Mouse (Mus musculus) limb, embryonic 13.5 days (tissue): ENCODE data around the gene Nme9. TPM values are rescaled to one million over a fixed set of nuclear protein-coding genes. Genes with fewer than 3 reads are reported as not detected.

Experiments used
- ATAC-seq: fragments of 200-750 bp; cut with Nextera tagmentation; 2 replicates; pipeline ENCODE4 v1.8.0; 2017; ENCODE audit warnings: low read depth, moderate number of reproducible peaks, moderate TSS enrichment; ENCODE audit not compliant: low FRiP score
- H3K27ac ChIP-seq: fragments of 300-500 bp; sonication (generic); 2 replicates; pipeline ENCODE4 v1.5.1; 2015; ENCODE audit warnings: inconsistent platforms, mild to moderate bottlenecking, moderate library complexity
- H3K27me3 ChIP-seq: fragments of 300-500 bp; sonication (generic); 2 replicates; pipeline ENCODE4 v1.6.1; 2015; ENCODE audit warnings: mild to moderate bottlenecking, inconsistent platforms
- H3K36me3 ChIP-seq: fragments of 300-500 bp; sonication (generic); 2 replicates; pipeline ENCODE4 v1.6.1; 2015; ENCODE audit warnings: inconsistent platforms, mild to moderate bottlenecking, moderate library complexity
- H3K4me1 ChIP-seq: fragments of 300-500 bp; sonication (generic); 2 replicates; pipeline ENCODE4 v1.6.1; 2015; ENCODE audit warnings: inconsistent platforms
- H3K4me2 ChIP-seq: fragments of 300-500 bp; sonication (generic); replicated peaks from 2 replicates; pipeline ENCODE4 v1.6.1; 2015; ENCODE audit warnings: inconsistent platforms, mild to moderate bottlenecking, moderate library complexity
- H3K4me3 ChIP-seq: fragments of 300-500 bp; sonication (generic); 2 replicates; pipeline ENCODE4 v1.5.1; 2015; ENCODE audit warnings: moderate library complexity, mild to moderate bottlenecking, inconsistent platforms
- H3K9ac ChIP-seq: fragments of 300-500 bp; sonication (generic); 2 replicates; pipeline ENCODE4 v1.6.1; 2015; ENCODE audit warnings: mild to moderate bottlenecking, inconsistent platforms
- H3K9me3 ChIP-seq: fragments of 300-500 bp; sonication (generic); 2 replicates; pipeline ENCODE4 v1.6.1; 2016; ENCODE audit warnings: inconsistent platforms
- WGBS: fragments of 180-500 bp; shearing (Covaris S2); methylation state at CpG from one replicate; pipeline ENCODE4 v1.1.7; 2015; 5-methylcytosine and 5-hydroxymethylcytosine counted together
- polyA plus RNA-seq: library from polyadenylated mRNA; unstranded; fragments of >200 nt; fragmentation: Nextera tagmentation; extraction: Ambion mirVana; gene quantifications from 2 replicates; pipeline ENCODE4 v1.2.1, GENCODE M21; 2015

The Nme9 gene
- polyA plus RNA-seq, 1 experiment from 2014 or later: not detected

DNA sequence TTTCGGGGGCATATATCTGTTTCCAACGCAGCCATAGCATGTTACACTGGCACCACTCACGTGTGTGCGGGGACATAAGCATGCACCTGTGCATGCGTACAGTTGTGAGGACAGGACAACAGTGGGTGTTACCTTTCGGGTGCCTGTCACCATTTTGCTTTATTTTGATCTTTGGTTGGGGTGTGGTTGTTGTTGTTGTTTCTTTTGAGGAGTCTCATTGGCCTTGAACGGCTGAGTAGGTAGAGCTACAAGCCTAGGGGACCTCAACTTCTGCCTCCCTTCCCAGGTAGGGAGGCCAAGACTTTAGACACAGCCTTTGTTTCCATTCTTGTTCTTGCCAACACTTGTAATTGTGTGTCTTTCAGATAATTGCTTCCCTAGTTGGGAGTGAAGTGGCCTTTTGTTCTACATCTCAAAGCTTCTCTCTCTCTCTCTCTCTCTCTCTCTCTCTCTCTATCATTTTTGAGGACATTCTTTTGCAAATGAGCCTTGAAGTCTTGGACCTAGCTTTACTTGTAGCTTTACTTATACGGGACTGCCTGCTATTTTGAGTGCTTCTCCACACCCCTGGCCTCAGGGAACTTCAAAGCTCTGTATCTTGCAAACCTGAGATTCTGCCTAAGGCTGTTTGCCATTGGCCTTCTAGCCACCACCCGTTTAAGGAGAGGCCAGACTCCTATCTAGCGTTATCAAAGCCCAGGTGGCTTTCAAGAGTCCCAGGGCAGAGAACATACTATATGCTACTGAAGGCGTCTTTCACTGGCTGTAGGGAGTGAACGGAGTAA is 13.3 kb upstream of the Nme9 start:
- no peak for ATAC-seq
- no peaks in the 10 kb centered on the region for H3K9me3 ChIP-seq
- WGBS: 78% methylated on average over 12 of the region's 12 CpGs
- H3K4me1 ChIP-seq: peaks cover 34% of the 10 kb centered on the region
- peaks cover 27% of the 10 kb centered on the region for H3K27me3 ChIP-seq
- H3K27ac ChIP-seq: no peak overlapping the region
- H3K4me3 ChIP-seq: no peak overlapping the region
- no peak overlapping the region for H3K9ac ChIP-seq
- no peaks in the 10 kb centered on the region for H3K36me3 ChIP-seq
- peak overlapping the region; percentile 89; the same call in 1 of the 2 replicates for H3K4me2 ChIP-seq

DNA sequence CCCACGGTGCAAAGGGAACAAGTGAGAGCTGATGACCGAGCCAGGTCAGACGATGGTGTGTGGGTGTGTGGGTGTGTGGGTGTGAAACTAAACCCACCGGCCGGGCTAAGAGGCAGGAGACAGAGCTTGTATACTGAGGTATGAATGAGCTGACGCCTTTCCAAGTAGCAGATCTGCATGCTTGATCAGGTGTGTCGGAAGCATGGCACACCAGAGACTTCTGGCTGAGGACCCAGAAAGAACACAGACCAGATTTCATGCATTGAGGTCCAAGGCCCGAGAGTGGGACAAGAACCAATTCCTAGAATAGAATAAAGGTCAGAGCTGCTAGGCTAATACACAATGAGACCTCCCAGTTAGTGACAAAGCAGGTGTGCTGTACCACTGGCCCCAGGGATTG is 12.2 kb upstream of the Nme9 start:
- no peak overlapping the region for H3K27ac ChIP-seq
- no peak overlapping the region for H3K4me2 ChIP-seq
- WGBS: 76% methylated on average over 8 of the region's 8 CpGs

GRCm38 (mm10) chr9:99440941-99441340 is 10.3 kb upstream of the Nme9 start:
- no peak overlapping the region for H3K27ac ChIP-seq
- no peaks in the 10 kb centered on the region for H3K9me3 ChIP-seq
- H3K4me3 ChIP-seq: no peak overlapping the region
- no peak overlapping the region for H3K4me2 ChIP-seq
- peaks cover 29% of the 10 kb centered on the region for H3K27me3 ChIP-seq
- WGBS: 69% methylated on average over 5 of the region's 5 CpGs
- no peak for ATAC-seq
- no peak overlapping the region for H3K9ac ChIP-seq
- peaks cover 13% of the 10 kb centered on the region for H3K4me1 ChIP-seq
- no peaks in the 10 kb centered on the region for H3K36me3 ChIP-seq

More for the DNA sequence above, 12.2 kb upstream of the Nme9 start:
- ATAC-seq: no peak
- Histone ChIP-seq H3K9me3 (no peaks in the 10 kb centered on the region), H3K9ac (no peak overlapping the region), H3K4me1 (peaks cover 24% of the 10 kb centered on the region), H3K36me3 (no peaks in the 10 kb centered on the region), H3K27me3 (peaks cover 27% of the 10 kb centered on the region), H3K4me3 (no peak overlapping the region)

DNA sequence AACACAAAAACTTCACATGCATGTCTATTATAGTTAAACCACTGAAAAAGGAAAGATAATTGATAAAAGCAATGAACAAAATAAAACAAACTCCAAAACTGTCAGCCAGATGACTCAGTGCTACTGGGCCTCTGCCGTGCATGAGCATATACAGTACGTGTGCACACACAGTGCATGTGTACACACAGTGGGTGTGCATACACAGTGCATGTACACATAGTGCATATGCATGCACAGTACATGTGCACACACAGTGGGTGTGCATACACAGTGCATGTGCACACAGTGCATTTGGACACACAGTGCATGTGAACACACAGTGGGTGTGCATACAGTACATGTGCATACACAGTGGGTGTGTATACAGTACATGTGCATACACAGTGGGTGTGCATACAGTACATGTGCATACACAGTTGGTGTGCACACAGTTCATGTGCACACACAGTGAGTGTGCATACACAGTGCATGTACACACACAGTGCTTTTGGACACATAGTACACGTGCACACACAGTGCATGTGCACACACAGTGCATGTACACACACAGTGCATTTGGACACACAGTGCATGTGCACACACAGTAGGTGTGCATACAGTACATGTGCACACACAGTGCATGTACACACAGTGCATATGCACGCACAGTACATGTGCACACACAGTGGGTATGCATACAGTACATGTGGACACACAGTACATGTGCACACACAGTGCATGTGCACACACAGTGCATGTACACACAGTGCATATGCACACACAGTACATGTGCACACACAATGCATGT is 9.4 kb upstream of the Nme9 start:
- Histone ChIP-seq H3K27me3 (peaks cover 29% of the 10 kb centered on the region), H3K36me3 (no peaks in the 10 kb centered on the region), H3K4me1 (peaks cover 13% of the 10 kb centered on the region), H3K27ac (no peak overlapping the region), H3K4me3 (no peak overlapping the region), H3K9me3 (no peaks in the 10 kb centered on the region), H3K9ac (no peak overlapping the region), H3K4me2 (no peak overlapping the region)
- WGBS: 88% methylated on average over 4 of the region's 4 CpGs
- no peak for ATAC-seq

- no peak overlapping the region for H3K4me2 ChIP-seq
- H3K9ac ChIP-seq: no peak overlapping the region
- H3K36me3 ChIP-seq: no peaks in the 10 kb centered on the region
- 30% methylated on average over 8 of the region's 8 CpGs for WGBS
- H3K27ac ChIP-seq: no peak overlapping the region
- no peak overlapping the region for H3K4me3 ChIP-seq
- H3K4me1 ChIP-seq: peaks cover 6% of the 10 kb centered on the region; the same call in 1 of the 2 replicates
- no peak for ATAC-seq
- H3K27me3 ChIP-seq: peaks cover 6% of the 10 kb centered on the region; the same call in 1 of the 2 replicates
- no peaks in the 10 kb centered on the region for H3K9me3 ChIP-seq
These were observed 6.6 kb upstream of the Nme9 start for GRCm38 (mm10) chr9:99444590-99445178.

DNA sequence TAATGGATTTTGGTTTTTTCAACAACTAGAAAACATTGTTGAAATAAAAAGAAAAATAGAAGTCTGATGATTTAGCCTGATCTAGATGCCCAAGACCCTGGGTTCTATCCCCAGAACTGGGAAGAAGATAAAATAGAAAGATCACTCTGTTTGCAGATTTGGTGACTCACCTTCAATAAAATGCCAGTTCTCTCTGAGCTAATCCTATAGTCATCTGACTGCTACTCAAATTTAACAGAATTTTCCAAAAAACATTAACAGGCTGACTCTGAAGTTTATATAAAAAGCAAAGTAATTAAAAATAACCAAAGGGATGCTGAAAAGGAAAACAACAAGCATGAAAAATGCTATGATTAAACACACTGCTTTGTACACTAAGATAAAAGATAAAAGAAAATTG is 5.0 kb upstream of the Nme9 start:
- ATAC-seq: no peak
- no peak overlapping the region for H3K4me2 ChIP-seq
- no peaks in the 10 kb centered on the region for H3K9me3 ChIP-seq
- no peak overlapping the region for H3K9ac ChIP-seq
- H3K36me3 ChIP-seq: no peaks in the 10 kb centered on the region
- peaks cover 8% of the 10 kb centered on the region; the same call in 1 of the 2 replicates for H3K4me1 ChIP-seq
- H3K27ac ChIP-seq: no peak overlapping the region
- no peak overlapping the region for H3K4me3 ChIP-seq
- H3K27me3 ChIP-seq: peaks cover 13% of the 10 kb centered on the region

DNA sequence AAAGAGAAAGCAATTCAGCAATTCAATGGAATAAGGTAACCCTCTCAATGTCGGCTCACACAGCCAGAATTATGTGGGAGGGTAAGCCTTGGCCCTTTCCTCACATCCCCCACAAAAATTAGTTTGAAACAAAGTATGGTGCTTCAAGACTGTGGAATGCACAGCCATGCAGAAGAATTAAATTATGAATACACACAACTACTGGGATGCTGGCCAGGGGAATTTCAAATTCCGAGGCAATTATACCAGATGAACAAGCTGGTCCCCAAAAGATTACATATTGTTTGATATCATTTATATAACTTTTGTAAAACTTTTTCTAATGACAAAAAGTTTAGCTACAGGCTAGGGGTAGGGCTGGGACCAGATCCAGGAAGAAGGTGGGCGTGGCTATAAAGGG is 4.0 kb upstream of the Nme9 start:
- H3K4me1 ChIP-seq: peaks cover 12% of the 10 kb centered on the region
- H3K4me3 ChIP-seq: no peak overlapping the region
- H3K36me3 ChIP-seq: no peaks in the 10 kb centered on the region
- no peaks in the 10 kb centered on the region for H3K9me3 ChIP-seq
- no peak overlapping the region for H3K9ac ChIP-seq
- peaks cover 19% of the 10 kb centered on the region for H3K27me3 ChIP-seq
- WGBS: 72% methylated on average over 3 of the region's 3 CpGs
- H3K27ac ChIP-seq: no peak overlapping the region
- no peak overlapping the region for H3K4me2 ChIP-seq
- ATAC-seq: no peak

GRCm38 (mm10) chr9:99449886-99450647 is 1.2 kb upstream of the Nme9 start:
- no peak overlapping the region for H3K4me2 ChIP-seq
- WGBS: 41% methylated on average over 9 of the region's 9 CpGs
- no peaks in the 10 kb centered on the region for H3K36me3 ChIP-seq
- no peak overlapping the region for H3K4me3 ChIP-seq
- H3K9ac ChIP-seq: no peak overlapping the region
- H3K4me1 ChIP-seq: peaks cover 7% of the 10 kb centered on the region
- H3K9me3 ChIP-seq: no peaks in the 10 kb centered on the region
- H3K27me3 ChIP-seq: peaks cover 23% of the 10 kb centered on the region
- ATAC-seq: no peak
- no peak overlapping the region for H3K27ac ChIP-seq

GRCm38 (mm10) chr9:99454211-99454610 is 2.9 kb downstream of the Nme9 start:
- H3K9me3 ChIP-seq: no peaks in the 10 kb centered on the region
- H3K4me1 ChIP-seq: peaks cover 5% of the 10 kb centered on the region; the same call in 1 of the 2 replicates
- no peak overlapping the region for H3K9ac ChIP-seq
- H3K27ac ChIP-seq: no peak overlapping the region
- H3K4me3 ChIP-seq: no peak overlapping the region
- WGBS: 75% methylated on average over 4 of the region's 4 CpGs
- H3K27me3 ChIP-seq: peaks cover 23% of the 10 kb centered on the region
- H3K4me2 ChIP-seq: no peak overlapping the region
- H3K36me3 ChIP-seq: no peaks in the 10 kb centered on the region
- ATAC-seq: no peak

DNA sequence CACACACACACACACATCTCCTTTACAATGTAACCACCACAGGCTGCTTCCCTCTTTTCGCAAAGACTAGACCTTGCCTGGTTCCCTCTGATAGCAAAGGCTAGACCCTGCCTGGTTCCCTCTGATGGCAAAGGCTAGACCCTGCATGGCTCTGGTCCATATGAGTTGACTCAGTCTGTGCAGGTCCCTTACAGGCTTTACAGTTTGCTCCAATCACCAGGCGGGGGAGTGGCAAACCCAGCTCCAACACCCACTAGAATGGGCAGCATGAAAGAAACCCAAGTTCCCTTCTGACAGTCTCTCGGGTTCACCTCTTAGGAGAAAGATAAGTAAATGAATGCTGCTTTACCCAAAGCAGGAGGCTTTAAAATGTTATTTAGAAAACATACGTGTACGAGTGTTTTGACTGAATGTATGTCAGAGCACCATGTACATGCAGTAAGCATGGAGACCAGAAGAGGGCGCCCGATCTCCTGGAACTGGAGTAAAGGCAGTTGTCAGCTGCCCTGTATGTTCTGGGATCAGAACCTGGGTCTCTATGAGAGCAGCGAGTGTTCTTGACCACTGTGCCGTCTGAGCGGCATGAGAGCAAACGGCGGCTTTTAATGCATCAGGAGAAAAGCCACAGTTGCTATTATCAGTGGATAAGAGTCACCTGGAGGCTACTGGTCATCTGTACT is 7.4 kb downstream of the Nme9 start:
- ATAC-seq: no peak
- Histone ChIP-seq H3K4me3 (no peak overlapping the region), H3K4me2 (no peak overlapping the region), H3K36me3 (no peaks in the 10 kb centered on the region), H3K9ac (no peak overlapping the region), H3K9me3 (no peaks in the 10 kb centered on the region), H3K4me1 (no peaks in the 10 kb centered on the region), H3K27ac (no peak overlapping the region), H3K27me3 (no peaks in the 10 kb centered on the region)
- WGBS: 42% methylated on average over 12 of the region's 12 CpGs

GRCm38 (mm10) chr9:99459730-99460129 is 8.5 kb downstream of the Nme9 start:
- H3K36me3 ChIP-seq: no peaks in the 10 kb centered on the region
- no peak for ATAC-seq
- H3K9ac ChIP-seq: no peak overlapping the region
- no peak overlapping the region for H3K4me2 ChIP-seq
- H3K9me3 ChIP-seq: no peaks in the 10 kb centered on the region
- no peak overlapping the region for H3K4me3 ChIP-seq
- WGBS: 91% methylated on average over 4 of the region's 4 CpGs
- no peaks in the 10 kb centered on the region for H3K4me1 ChIP-seq
- H3K27ac ChIP-seq: no peak overlapping the region
- H3K27me3 ChIP-seq: no peaks in the 10 kb centered on the region
